Mouse (Mus musculus) heart, embryonic 15.5 days (tissue): ENCODE data around the gene Isg20l2. TPM values are rescaled to one million over a fixed set of nuclear protein-coding genes. Genes with fewer than 3 reads are reported as not detected.
"Not testable (repeated sequence)": the region's sequence is repeated elsewhere in the genome, so short reads cannot be mapped to it uniquely, and the experiment has no call there.

Source experiments
- ATAC-seq: fragments of 200-750 bp; cut with Nextera tagmentation; replicated peaks from 2 replicates; pipeline ENCODE4 v1.8.0; 2017; ENCODE audit warnings: low read depth, moderate TSS enrichment; ENCODE audit not compliant: insufficient number of reproducible peaks, insufficient read depth, low FRiP score
- H3K27ac ChIP-seq: fragments of 300-500 bp; sonication (generic); 2 replicates; pipeline ENCODE4 v1.5.1; 2015; ENCODE audit warnings: mild to moderate bottlenecking, inconsistent platforms
- H3K27me3 ChIP-seq: fragments of 300-500 bp; sonication (generic); 2 replicates; pipeline ENCODE4 v1.6.1; 2015; ENCODE audit warnings: inconsistent platforms
- H3K36me3 ChIP-seq: fragments of 300-500 bp; sonication (generic); 2 replicates; pipeline ENCODE4 v1.6.1; 2015; ENCODE audit warnings: mild to moderate bottlenecking, inconsistent platforms
- H3K4me1 ChIP-seq: fragments of 300-500 bp; sonication (generic); replicated peaks from 2 replicates; pipeline ENCODE4 v1.6.1; 2015; ENCODE audit warnings: inconsistent platforms
- H3K4me2 ChIP-seq: fragments of 300-500 bp; sonication (generic); 2 replicates; pipeline ENCODE4 v1.6.1; 2015; ENCODE audit warnings: inconsistent platforms, mild to moderate bottlenecking, moderate library complexity
- H3K4me3 ChIP-seq: fragments of 300-500 bp; sonication (generic); 2 replicates; pipeline ENCODE4 v1.5.1; 2015; ENCODE audit warnings: mild to moderate bottlenecking, inconsistent platforms
- H3K9ac ChIP-seq: fragments of 300-500 bp; sonication (generic); 2 replicates; pipeline ENCODE4 v1.6.1; 2015; ENCODE audit warnings: mild to moderate bottlenecking, inconsistent platforms
- H3K9me3 ChIP-seq: fragments of 300-500 bp; sonication (generic); replicated peaks from 2 replicates; pipeline ENCODE4 v1.6.1; 2016; ENCODE audit warnings: inconsistent platforms
- WGBS: fragments of 180-500 bp; shearing (Covaris S2); methylation state at CpG from one replicate; pipeline ENCODE4 v1.1.7; 2015; ENCODE audit warnings: mixed read lengths; 5-methylcytosine and 5-hydroxymethylcytosine counted together
- polyA plus RNA-seq: library from polyadenylated mRNA; unstranded; fragments of >200 nt; fragmentation: Nextera tagmentation; extraction: Ambion mirVana; gene quantifications from 2 replicates; pipeline ENCODE4 v1.2.1, GENCODE M21; 2015

The Isg20l2 gene
- 23.9 and 33.3 TPM in 2 replicates for polyA plus RNA-seq

- Histone ChIP-seq H3K9ac (peak within 1 kb of the TSS; percentile 99), H3K9me3 (no peaks in the 10 kb centered on the region), H3K4me2 (peak within 1 kb of the TSS; percentile 80), H3K4me3 (peak within 1 kb of the TSS; percentile 99), H3K27ac (peak within 1 kb of the TSS; percentile 91), H3K4me1 (peaks cover 28% of the 10 kb centered on the region), H3K27me3 (no peaks in the 10 kb centered on the region), H3K36me3 (peaks cover 53% of the 10 kb centered on the region)
- ATAC-seq: peak; percentile 97
- WGBS: under 1% methylated on average over 73 of the region's 78 CpGs
These were observed at the start of gene Isg20l2, which contains the start of gene Rrnad1 for GRCm38 (mm10) chr3:87930078-87930795. TSS of gene Isg20l2 (plus strand) at chr3:87930314. TSS of gene Rrnad1 (minus strand) at chr3:87930717.

DNA sequence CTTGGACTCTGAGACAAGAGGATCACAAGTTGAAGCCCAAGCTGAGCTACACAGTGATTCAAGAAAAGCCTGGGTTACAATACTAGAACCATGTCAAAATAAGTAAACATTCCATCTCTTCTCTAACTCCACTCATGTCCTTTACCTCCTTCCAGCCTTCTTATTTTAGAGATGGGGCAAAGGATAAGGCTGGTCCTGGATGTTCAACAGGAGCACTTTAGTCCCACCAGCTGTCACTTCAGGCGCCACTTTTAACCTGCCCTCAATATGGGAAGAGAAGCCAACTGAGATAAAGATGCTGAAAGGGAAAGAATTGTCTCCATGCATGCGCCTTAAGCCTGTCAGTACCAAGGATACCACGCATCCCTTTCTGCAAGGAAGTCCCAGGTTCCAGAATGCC, 45.8 kb upstream of the Isg20l2 start:
- 0% methylated on average over 3 of the region's 3 CpGs for WGBS
- Histone ChIP-seq H3K27me3 (no peaks in the 10 kb centered on the region), H3K27ac (peak overlapping the region; percentile 96), H3K9ac (peak overlapping the region; percentile 96), H3K4me3 (peak overlapping the region; percentile 99), H3K4me2 (peak overlapping the region; percentile 78), H3K36me3 (peaks cover 11% of the 10 kb centered on the region; the same call in 1 of the 2 replicates), H3K4me1 (peaks cover 20% of the 10 kb centered on the region), H3K9me3 (no peaks in the 10 kb centered on the region)
- no peak for ATAC-seq

GRCm38 (mm10) chr3:87884708-87885251, 45.3 kb upstream of the Isg20l2 start:
- ATAC-seq: peak; percentile 9
- Histone ChIP-seq H3K36me3 (peaks cover 9% of the 10 kb centered on the region; the same call in 1 of the 2 replicates), H3K27ac (peak overlapping the region; percentile 96), H3K4me3 (peak overlapping the region; percentile 99), H3K27me3 (no peaks in the 10 kb centered on the region), H3K9me3 (no peaks in the 10 kb centered on the region), H3K4me2 (peak overlapping the region; percentile 78), H3K9ac (peak overlapping the region; percentile 96), H3K4me1 (peaks cover 20% of the 10 kb centered on the region)
- WGBS: 0% methylated on average over 28 of the region's 28 CpGs

DNA sequence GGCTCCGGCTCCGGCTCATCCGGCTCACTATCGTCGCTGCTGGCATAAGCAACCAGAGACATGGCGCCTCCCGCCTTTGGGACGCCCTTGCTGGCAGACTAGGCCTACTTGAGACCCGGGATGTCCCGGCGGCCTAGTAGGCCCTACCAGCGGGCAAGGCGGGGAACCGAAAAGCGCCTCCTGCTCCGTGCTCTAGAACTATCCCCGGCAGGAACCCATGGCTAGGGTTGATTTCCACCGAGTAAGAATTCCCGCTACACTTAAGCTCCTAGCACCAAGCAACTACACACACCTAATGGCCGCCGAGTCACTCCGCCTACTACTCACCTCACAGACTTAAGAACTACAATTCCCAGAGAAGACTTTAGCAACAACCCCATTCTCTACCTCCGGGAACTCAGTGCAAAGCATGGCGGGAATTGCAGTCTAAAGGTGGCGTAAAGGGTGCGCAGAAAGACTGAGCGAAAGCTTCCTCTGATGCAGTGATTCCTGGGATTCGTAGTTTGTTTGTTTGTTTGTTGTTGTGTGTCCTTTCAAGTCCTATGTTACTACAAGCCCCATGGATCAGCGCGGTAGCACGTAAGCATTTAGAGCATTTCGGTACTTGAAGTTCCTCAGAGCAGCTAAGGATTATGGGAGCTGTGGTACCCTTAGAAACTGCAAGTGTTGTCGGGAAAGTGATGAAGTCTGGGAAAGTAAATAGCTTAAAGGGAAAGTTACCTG, 44.7 kb upstream of the Isg20l2 start, which contains the start of gene Prcc:
Gene Prcc (minus strand): TSS at position 328 of the 723 bp plus-strand sequence.
- H3K27ac ChIP-seq: peak within 1 kb of the TSS; percentile 96
- H3K4me1 ChIP-seq: peaks cover 20% of the 10 kb centered on the region
- ATAC-seq: peak; percentile 97
- H3K4me3 ChIP-seq: peak within 1 kb of the TSS; percentile 99
- peak within 1 kb of the TSS; percentile 78 for H3K4me2 ChIP-seq
- no peaks in the 10 kb centered on the region for H3K9me3 ChIP-seq
- H3K36me3 ChIP-seq: peaks cover 3% of the 10 kb centered on the region; the same call in 1 of the 2 replicates
- WGBS: under 1% methylated on average over 33 of the region's 33 CpGs
- peak within 1 kb of the TSS; percentile 96 for H3K9ac ChIP-seq
- H3K27me3 ChIP-seq: no peaks in the 10 kb centered on the region

- H3K9ac ChIP-seq: 0 out of 2 replicates have a peak overlapping the region, but pooled peaks have one; percentile 20
- 10% methylated on average over 10 of the region's 10 CpGs for WGBS
- H3K4me3 ChIP-seq: peak overlapping the region; percentile 99
- H3K27ac ChIP-seq: no peak overlapping the region
- H3K4me2 ChIP-seq: peak overlapping the region; percentile 58
- H3K36me3 ChIP-seq: no peaks in the 10 kb centered on the region
- H3K27me3 ChIP-seq: no peaks in the 10 kb centered on the region
- peaks cover 20% of the 10 kb centered on the region for H3K4me1 ChIP-seq
- no peaks in the 10 kb centered on the region for H3K9me3 ChIP-seq
- ATAC-seq: no peak
These were observed 44.1 kb upstream of the Isg20l2 start for GRCm38 (mm10) chr3:87886004-87886365.

DNA sequence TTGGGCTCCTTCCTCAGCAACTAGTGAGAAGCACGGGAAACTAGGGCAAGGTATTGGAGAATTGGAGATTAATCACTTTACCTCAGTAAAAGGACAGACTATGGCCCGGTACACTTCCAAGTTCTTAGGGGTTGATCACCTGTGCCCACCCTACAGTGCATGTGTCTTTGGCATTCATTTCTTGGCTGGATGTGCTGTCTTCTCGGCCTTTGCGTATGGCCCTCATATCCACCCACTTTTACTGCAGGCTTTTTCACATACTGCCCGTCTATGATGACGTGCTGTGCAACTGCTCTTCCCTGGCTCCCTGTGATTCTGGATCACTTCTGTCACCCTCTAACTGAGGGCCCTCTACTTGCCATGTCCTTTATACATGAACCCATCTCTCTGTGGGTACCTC, 43.7 kb upstream of the Isg20l2 start:
- H3K27ac ChIP-seq: no peak overlapping the region
- no peak overlapping the region for H3K9ac ChIP-seq
- peaks cover 20% of the 10 kb centered on the region for H3K4me1 ChIP-seq
- ATAC-seq: no peak
- H3K9me3 ChIP-seq: no peaks in the 10 kb centered on the region
- peak overlapping the region; percentile 58 for H3K4me2 ChIP-seq
- H3K27me3 ChIP-seq: no peaks in the 10 kb centered on the region
- WGBS: 81% methylated on average over 6 of the region's 6 CpGs
- H3K4me3 ChIP-seq: peak overlapping the region; percentile 99; the same call in 1 of the 2 replicates
- H3K36me3 ChIP-seq: no peaks in the 10 kb centered on the region

DNA sequence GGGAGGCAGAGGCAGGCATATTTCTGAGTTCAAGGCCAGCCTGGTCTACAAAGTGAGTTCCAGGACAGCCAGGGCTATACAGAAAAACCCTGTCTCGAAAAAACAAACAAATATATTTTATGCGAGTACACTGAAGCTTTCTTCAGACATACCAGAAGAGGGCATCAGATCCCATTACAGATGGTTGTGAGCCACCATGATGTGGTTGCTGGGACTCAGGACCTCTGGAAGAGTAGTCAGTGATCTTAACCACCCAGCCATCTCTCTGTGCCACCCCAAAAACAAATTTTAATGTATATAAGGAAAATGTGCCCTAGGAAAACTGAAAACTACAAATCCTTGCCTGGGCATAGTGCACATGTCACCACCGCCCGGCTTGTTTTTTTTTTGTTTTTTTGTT, 42.7 kb upstream of the Isg20l2 start:
- 85% methylated on average over 4 of the region's 4 CpGs for WGBS
- ATAC-seq, H3K27ac ChIP-seq, H3K4me3 ChIP-seq, H3K9me3 ChIP-seq, H3K9ac ChIP-seq, H3K4me2 ChIP-seq, H3K27me3 ChIP-seq, H3K36me3 ChIP-seq: not testable (repeated sequence)
- H3K4me1 ChIP-seq: peaks cover 20% of the 10 kb centered on the region

GRCm38 (mm10) chr3:87891481-87891880, 38.6 kb upstream of the Isg20l2 start:
- ATAC-seq: no peak
- Histone ChIP-seq H3K9ac (no peak overlapping the region), H3K27me3 (no peaks in the 10 kb centered on the region), H3K4me1 (peaks cover under 1% of the 10 kb centered on the region; the same call in 1 of the 2 replicates), H3K4me2 (no peak overlapping the region), H3K27ac (no peak overlapping the region), H3K9me3 (no peaks in the 10 kb centered on the region), H3K4me3 (no peak overlapping the region), H3K36me3 (no peaks in the 10 kb centered on the region)
- 74% methylated on average over 3 of the region's 3 CpGs for WGBS

GRCm38 (mm10) chr3:87893367-87893905, 36.7 kb upstream of the Isg20l2 start:
- H3K9me3 ChIP-seq: no peaks in the 10 kb centered on the region
- WGBS: 78% methylated on average over 3 of the region's 3 CpGs
- ATAC-seq: no peak
- no peak overlapping the region for H3K27ac ChIP-seq
- H3K4me2 ChIP-seq: no peak overlapping the region
- no peaks in the 10 kb centered on the region for H3K27me3 ChIP-seq
- no peak overlapping the region for H3K4me3 ChIP-seq
- H3K9ac ChIP-seq: no peak overlapping the region
- H3K4me1 ChIP-seq: no peaks in the 10 kb centered on the region
- no peaks in the 10 kb centered on the region for H3K36me3 ChIP-seq

DNA sequence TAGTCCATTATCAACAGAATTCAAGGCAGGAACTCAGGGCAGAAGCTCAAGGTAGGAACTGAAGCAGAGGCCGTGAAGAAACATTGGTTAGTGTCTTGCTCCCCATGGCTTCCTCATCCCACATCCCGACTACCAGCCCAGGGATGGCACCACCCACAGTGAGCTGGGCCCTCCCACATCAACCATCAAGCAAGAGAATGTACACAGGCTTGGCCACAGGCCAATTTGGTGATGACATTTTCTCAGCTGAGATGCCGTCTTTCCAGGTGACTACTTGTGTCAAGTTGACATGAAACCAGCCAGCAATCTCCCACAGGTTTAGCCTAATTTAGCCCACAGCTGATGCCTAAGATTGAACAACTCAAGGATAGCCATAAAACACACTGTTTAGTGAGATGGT, 30.8 kb upstream of the Isg20l2 start:
- Histone ChIP-seq H3K27me3 (no peaks in the 10 kb centered on the region), H3K9ac (no peak overlapping the region), H3K4me3 (no peak overlapping the region), H3K9me3 (no peaks in the 10 kb centered on the region), H3K4me1 (no peaks in the 10 kb centered on the region), H3K27ac (no peak overlapping the region), H3K36me3 (no peaks in the 10 kb centered on the region), H3K4me2 (no peak overlapping the region)
- ATAC-seq: no peak
- WGBS: 58% methylated on average over 3 of the region's 3 CpGs

- ATAC-seq: no peak
These were observed 30.3 kb upstream of the Isg20l2 start for GRCm38 (mm10) chr3:87899776-87900175.

More at GRCm38 (mm10) chr3:87899776-87900175, 30.3 kb upstream of the Isg20l2 start:
- Histone ChIP-seq H3K4me3 (no peak overlapping the region), H3K9me3 (no peaks in the 10 kb centered on the region), H3K4me1 (no peaks in the 10 kb centered on the region), H3K36me3 (no peaks in the 10 kb centered on the region), H3K9ac (no peak overlapping the region), H3K27ac (no peak overlapping the region), H3K4me2 (no peak overlapping the region), H3K27me3 (no peaks in the 10 kb centered on the region)
- 77% methylated on average over 3 of the region's 3 CpGs for WGBS
